Comparison of ENCODE assay signal across 21 mouse cellular contexts in the genomic region with DNA sequence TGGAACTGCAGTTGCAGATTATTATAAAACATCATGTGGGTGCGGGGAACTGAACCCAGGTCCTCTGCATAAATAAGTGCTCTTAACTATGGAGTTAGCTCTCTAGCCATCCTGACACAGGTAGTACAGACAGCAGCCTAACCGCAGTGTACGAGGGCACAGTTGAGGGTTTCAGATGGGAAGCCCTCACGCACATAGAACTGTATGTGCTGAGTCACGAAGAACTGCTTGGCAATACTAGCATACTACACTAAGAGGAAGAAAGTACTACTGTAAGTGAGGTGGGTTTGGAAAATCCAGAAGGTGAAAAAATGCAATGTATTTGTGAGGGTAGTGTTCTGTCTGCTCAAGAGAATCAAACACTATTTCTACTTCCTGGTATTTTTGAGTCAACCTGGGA.
DNase-seq lines count a peak whose midpoint lies in the region; ATAC-seq and TF ChIP-seq lines count a peak whose summit lies in the region.
"Had no signal": no experiment of that assay in that cellular context is flagged by ENCODE, and none has a peak within 500 bp of the region (broad histone marks: within the 10 kb centered on the region; RNA-seq: fewer than 3 reads in every experiment).

No protein-coding gene starts in this region.

- no peaks in the 10 kb centered on the region for H3K9me3 ChIP-seq in kidney, postnatal 0 days (replicated peaks; ENCODE audit: low read length)
- H3K9me3 ChIP-seq in stomach, embryonic 16.5 days (replicated peaks; ENCODE audit: control insufficient read depth, low read length), result no peaks in the 10 kb centered on the region
- no peaks in the 10 kb centered on the region for H3K9me3 ChIP-seq in midbrain, embryonic 14.5 days (ENCODE audit: control insufficient read depth, low read length)
- H3K9me3 ChIP-seq: forebrain, embryonic 13.5 days; hindbrain, embryonic 12.5 days; limb, embryonic 10.5 days; midbrain, embryonic 15.5 days had no signal

- no peak for ATAC-seq in kidney, postnatal 0 days (replicated peaks; ENCODE audit: low FRiP score, low read depth)
- peak; percentile 27 to 64; a peak in 3 of 4 replicates for ATAC-seq in hematopoietic stem cell, adult 5-6 weeks (replicated peaks in 1 of 2; ENCODE audit: insufficient read depth in 1 of 2, low FRiP score in 2 of 2, low TSS enrichment in 1 of 2, low read depth in 1 of 2, poor library complexity in 2 of 2, severe bottlenecking in 2 of 2)
- ATAC-seq in stomach, embryonic 16.5 days (ENCODE audit: insufficient read depth, low FRiP score), result no peak
- ATAC-seq in midbrain, embryonic 14.5 days (ENCODE audit: low FRiP score, low TSS enrichment), result no peak
- ATAC-seq: forebrain, embryonic 13.5 days; inflammation-experienced regulatory T-cells, adult 6 months; liver, postnatal 0 days; midbrain, embryonic 15.5 days had no signal

- no peaks in the 10 kb centered on the region for H3K27me3 ChIP-seq in kidney, postnatal 0 days (ENCODE audit: insufficient read depth, low read length)
- no peaks in the 10 kb centered on the region for H3K27me3 ChIP-seq in stomach, embryonic 16.5 days (ENCODE audit: control insufficient read depth, insufficient read depth, low read length)
- no peaks in the 10 kb centered on the region for H3K27me3 ChIP-seq in midbrain, embryonic 14.5 days (ENCODE audit: control insufficient read depth, insufficient read depth, low read length)
- H3K27me3 ChIP-seq: CH12.LX; forebrain, embryonic 13.5 days; hindbrain, embryonic 12.5 days; midbrain, embryonic 15.5 days had no signal

- peak; percentile 82 for DNase-seq in heart, adult 11 months
- DNase-seq in heart, adult 18-20 months, result no peak
- no peak for DNase-seq in kidney, postnatal 0 days (ENCODE audit: low spot score)
- no peak for DNase-seq in kidney, postnatal 25 days
- DNase-seq in midbrain, embryonic 14.5 days, result no peak
- DNase-seq: cerebellum, adult 2 months; kidney, postnatal 36 days; layer of hippocampus, adult 9-11 months; liver, postnatal 0 days; thymus, adult 2 months had no signal

- peak overlapping the region; percentile 39; the same call in 1 of the 2 replicates for H3K27ac ChIP-seq in kidney, postnatal 0 days
- H3K27ac ChIP-seq in stomach, embryonic 16.5 days (ENCODE audit: low read length), result peak overlapping the region; percentile 96
- H3K27ac ChIP-seq in midbrain, embryonic 14.5 days (replicated peaks; ENCODE audit: low read depth, low read length), result no peak overlapping the region
- H3K27ac ChIP-seq: forebrain, embryonic 13.5 days; hindbrain, embryonic 12.5 days; left cerebral cortex, adult 2 months; limb, embryonic 10.5 days; midbrain, embryonic 15.5 days had no signal

- TF ChIP-seq CTCF in kidney, postnatal 0 days (IDR thresholded peaks at IDR 0.05; ENCODE audit: low read depth), result no peak

- WGBS in kidney, postnatal 0 days, result 98% methylated on average over 5 of the region's 5 CpGs
- WGBS in stomach, embryonic 16.5 days, result 93% methylated on average over 5 of the region's 5 CpGs
- 98% methylated on average over 5 of the region's 5 CpGs for WGBS in midbrain, embryonic 14.5 days

- H3K4me1 ChIP-seq in kidney, postnatal 0 days (replicated peaks; ENCODE audit: insufficient read depth, low read length), result peaks cover 14% of the 10 kb centered on the region
- peaks cover 51% of the 10 kb centered on the region for H3K4me1 ChIP-seq in stomach, embryonic 16.5 days (ENCODE audit: control insufficient read depth, insufficient read depth, low read length)
- no peaks in the 10 kb centered on the region for H3K4me1 ChIP-seq in midbrain, embryonic 14.5 days (ENCODE audit: control insufficient read depth, insufficient read depth, low read length)
- H3K4me1 ChIP-seq: forebrain, embryonic 13.5 days; midbrain, embryonic 15.5 days had no signal

- H3K36me3 ChIP-seq in kidney, postnatal 0 days (ENCODE audit: insufficient read depth, low read length), result no peaks in the 10 kb centered on the region
- H3K36me3 ChIP-seq in stomach, embryonic 16.5 days (ENCODE audit: control insufficient read depth, insufficient read depth, low read length), result no peaks in the 10 kb centered on the region
- peaks cover 14% of the 10 kb centered on the region for H3K36me3 ChIP-seq in midbrain, embryonic 14.5 days (ENCODE audit: control insufficient read depth, insufficient read depth, low read length)

- H3K4me3 ChIP-seq in kidney, postnatal 0 days (replicated peaks; ENCODE audit: low read depth, low read length), result no peak overlapping the region
- H3K4me3 ChIP-seq in stomach, embryonic 16.5 days (replicated peaks; ENCODE audit: low read length), result no peak overlapping the region
- no peak overlapping the region for H3K4me3 ChIP-seq in midbrain, embryonic 14.5 days (replicated peaks; ENCODE audit: low read depth, low read length)
- H3K4me3 ChIP-seq: erythroblast, embryonic 14.5 days; forebrain, embryonic 13.5 days; hindbrain, embryonic 12.5 days; left cerebral cortex, adult 2 months; limb, embryonic 10.5 days; midbrain, embryonic 15.5 days; myocyte had no signal

- H3K4me2 ChIP-seq in kidney, postnatal 0 days (ENCODE audit: low read length), result no peak overlapping the region
- H3K4me2 ChIP-seq in stomach, embryonic 16.5 days (ENCODE audit: low read depth, low read length), result no peak overlapping the region
- H3K4me2 ChIP-seq in midbrain, embryonic 14.5 days (ENCODE audit: low read length), result no peak overlapping the region
- H3K4me2 ChIP-seq: forebrain, embryonic 13.5 days; hindbrain, embryonic 12.5 days; midbrain, embryonic 15.5 days had no signal

- no peak overlapping the region for H3K9ac ChIP-seq in kidney, postnatal 0 days (ENCODE audit: low read depth, low read length)
- H3K9ac ChIP-seq in stomach, embryonic 16.5 days (ENCODE audit: low read length), result no peak overlapping the region
- no peak overlapping the region for H3K9ac ChIP-seq in midbrain, embryonic 14.5 days (replicated peaks; ENCODE audit: low read length)
- H3K9ac ChIP-seq: forebrain, embryonic 13.5 days; hindbrain, embryonic 12.5 days; liver, postnatal 0 days; midbrain, embryonic 15.5 days had no signal

Comparison
In these comparisons a context has a peak if more than half of its experiments do, and no peak if none do; other contexts are left out.
1. ATAC-seq: peak in hematopoietic stem cell, adult 5-6 weeks (2 of 2); none in kidney, postnatal 0 days (single experiment), stomach, embryonic 16.5 days (single experiment) and midbrain, embryonic 14.5 days (single experiment).